Mouse (Mus musculus): Measurements from ENCODE around the gene Ifngr2. TPM values are rescaled to one million over a fixed set of nuclear protein-coding genes. Genes with fewer than 3 reads are reported as not detected.
"Not testable (repeated sequence)": the region's sequence is repeated elsewhere in the genome, so short reads cannot be mapped to it uniquely, and the experiment has no call there.

Gene Ifngr2
- polyA plus RNA-seq, 1 experiment from 2014 or later = 65.3 TPM

- H3K27ac ChIP-seq (ENCODE audit: low read depth) = no peak overlapping the region
- WGBS = 57% methylated on average over 5 of the region's 5 CpGs
- ATAC-seq (replicated peaks; ENCODE audit: low FRiP score, low TSS enrichment, low read depth) (no peak), DNase-seq (ENCODE audit: low spot score) (no peak)
- H3K4me2 ChIP-seq (ENCODE audit: low read length) = no peak overlapping the region
- H3K9ac ChIP-seq (ENCODE audit: low read length) = no peak overlapping the region
- no peaks in the 10 kb centered on the region for H3K27me3 ChIP-seq (replicated peaks; ENCODE audit: control insufficient read depth, insufficient read depth, low read length)
- H3K4me3 ChIP-seq (ENCODE audit: low read depth, low read length) = no peak overlapping the region
- no peaks in the 10 kb centered on the region for H3K9me3 ChIP-seq (ENCODE audit: control insufficient read depth, low read length)
- H3K36me3 ChIP-seq (ENCODE audit: control insufficient read depth, insufficient read depth, low read length) = no peaks in the 10 kb centered on the region
- no peaks in the 10 kb centered on the region for H3K4me1 ChIP-seq (replicated peaks; ENCODE audit: control insufficient read depth, insufficient read depth, low read length)
These were observed 24.8 kb upstream of the Ifngr2 start for GRCm38 (mm10) chr16:91522040-91522439.

- ATAC-seq (replicated peaks; ENCODE audit: low FRiP score, low TSS enrichment, low read depth) = no peak
- Histone ChIP-seq H3K4me3 (ENCODE audit: low read depth, low read length) (no peak overlapping the region), H3K36me3 (ENCODE audit: control insufficient read depth, insufficient read depth, low read length) (no peaks in the 10 kb centered on the region), H3K27ac (ENCODE audit: low read depth) (no peak overlapping the region), H3K9me3 (ENCODE audit: control insufficient read depth, low read length) (no peaks in the 10 kb centered on the region), H3K4me2 (ENCODE audit: low read length) (no peak overlapping the region), H3K4me1 (replicated peaks; ENCODE audit: control insufficient read depth, insufficient read depth, low read length) (no peaks in the 10 kb centered on the region), H3K9ac (ENCODE audit: low read length) (no peak overlapping the region), H3K27me3 (replicated peaks; ENCODE audit: control insufficient read depth, insufficient read depth, low read length) (no peaks in the 10 kb centered on the region)
- no peak for DNase-seq (ENCODE audit: low spot score)
- 79% methylated on average over 18 of the region's 18 CpGs for WGBS
These were observed 24.2 kb upstream of the Ifngr2 start for GRCm38 (mm10) chr16:91522479-91523309.

GRCm38 (mm10) chr16:91524206-91524605 is 22.7 kb upstream of the Ifngr2 start:
- no peak overlapping the region for H3K4me3 ChIP-seq (ENCODE audit: low read depth, low read length)
- DNase-seq (ENCODE audit: low spot score) (no peak), ATAC-seq (replicated peaks; ENCODE audit: low FRiP score, low TSS enrichment, low read depth) (no peak; the same call in 1 of the 2 replicates)
- H3K9me3 ChIP-seq (ENCODE audit: control insufficient read depth, low read length) = no peaks in the 10 kb centered on the region
- H3K36me3 ChIP-seq (ENCODE audit: control insufficient read depth, insufficient read depth, low read length) = no peaks in the 10 kb centered on the region
- H3K4me1 ChIP-seq (replicated peaks; ENCODE audit: control insufficient read depth, insufficient read depth, low read length) = no peaks in the 10 kb centered on the region
- no peak overlapping the region for H3K4me2 ChIP-seq (ENCODE audit: low read length)
- 90% methylated on average over 5 of the region's 5 CpGs for WGBS
- no peak overlapping the region for H3K9ac ChIP-seq (ENCODE audit: low read length)
- no peak overlapping the region for H3K27ac ChIP-seq (ENCODE audit: low read depth)
- H3K27me3 ChIP-seq (replicated peaks; ENCODE audit: control insufficient read depth, insufficient read depth, low read length) = no peaks in the 10 kb centered on the region

- H3K27me3 ChIP-seq (replicated peaks; ENCODE audit: control insufficient read depth, insufficient read depth, low read length) = no peaks in the 10 kb centered on the region
- no peak overlapping the region for H3K4me3 ChIP-seq (ENCODE audit: low read depth, low read length)
- no peak for DNase-seq (ENCODE audit: low spot score)
- no peaks in the 10 kb centered on the region for H3K4me1 ChIP-seq (replicated peaks; ENCODE audit: control insufficient read depth, insufficient read depth, low read length)
- no peaks in the 10 kb centered on the region for H3K36me3 ChIP-seq (ENCODE audit: control insufficient read depth, insufficient read depth, low read length)
- WGBS = 93% methylated on average over 6 of the region's 6 CpGs
- H3K9ac ChIP-seq (ENCODE audit: low read length) = no peak overlapping the region
- no peak overlapping the region for H3K4me2 ChIP-seq (ENCODE audit: low read length)
- ATAC-seq (replicated peaks; ENCODE audit: low FRiP score, low TSS enrichment, low read depth) = no peak
- H3K9me3 ChIP-seq (ENCODE audit: control insufficient read depth, low read length) = no peaks in the 10 kb centered on the region
- H3K27ac ChIP-seq (ENCODE audit: low read depth) = no peak overlapping the region
These were observed 20.6 kb upstream of the Ifngr2 start for GRCm38 (mm10) chr16:91526274-91526673.

- H3K9ac ChIP-seq (ENCODE audit: low read length) = no peak overlapping the region
- H3K4me2 ChIP-seq (ENCODE audit: low read length) = no peak overlapping the region
- no peaks in the 10 kb centered on the region for H3K27me3 ChIP-seq (replicated peaks; ENCODE audit: control insufficient read depth, insufficient read depth, low read length)
- H3K4me1 ChIP-seq (replicated peaks; ENCODE audit: control insufficient read depth, insufficient read depth, low read length) = no peaks in the 10 kb centered on the region
- no peaks in the 10 kb centered on the region for H3K9me3 ChIP-seq (ENCODE audit: control insufficient read depth, low read length)
- no peaks in the 10 kb centered on the region for H3K36me3 ChIP-seq (ENCODE audit: control insufficient read depth, insufficient read depth, low read length)
- WGBS = 77% methylated on average over 10 of the region's 10 CpGs
- H3K27ac ChIP-seq (ENCODE audit: low read depth) = no peak overlapping the region
- ATAC-seq (replicated peaks; ENCODE audit: low FRiP score, low TSS enrichment, low read depth) (no peak), DNase-seq (ENCODE audit: low spot score) (no peak)
- H3K4me3 ChIP-seq (ENCODE audit: low read depth, low read length) = no peak overlapping the region
These were observed 19.8 kb upstream of the Ifngr2 start for GRCm38 (mm10) chr16:91527051-91527450.

GRCm38 (mm10) chr16:91527500-91527899 is 19.4 kb upstream of the Ifngr2 start:
- no peak for ATAC-seq (replicated peaks; ENCODE audit: low FRiP score, low TSS enrichment, low read depth)
- Histone ChIP-seq H3K4me2 (ENCODE audit: low read length) (no peak overlapping the region), H3K27me3 (replicated peaks; ENCODE audit: control insufficient read depth, insufficient read depth, low read length) (no peaks in the 10 kb centered on the region)

GRCm38 (mm10) chr16:91528578-91528977 is 18.3 kb upstream of the Ifngr2 start:
- no peak overlapping the region for H3K9ac ChIP-seq (ENCODE audit: low read length)
- 0 out of 2 replicates have a peak, but pooled peaks cover 3% of the 10 kb centered on the region for H3K4me1 ChIP-seq (replicated peaks; ENCODE audit: control insufficient read depth, insufficient read depth, low read length)
- no peaks in the 10 kb centered on the region for H3K27me3 ChIP-seq (replicated peaks; ENCODE audit: control insufficient read depth, insufficient read depth, low read length)
- DNase-seq (ENCODE audit: low spot score) = no peak
- WGBS = 90% methylated on average over 9 of the region's 9 CpGs
- no peaks in the 10 kb centered on the region for H3K9me3 ChIP-seq (ENCODE audit: control insufficient read depth, low read length)
- H3K36me3 ChIP-seq (ENCODE audit: control insufficient read depth, insufficient read depth, low read length) = no peaks in the 10 kb centered on the region
- no peak overlapping the region for H3K4me2 ChIP-seq (ENCODE audit: low read length)
- H3K27ac ChIP-seq (ENCODE audit: low read depth) = no peak overlapping the region
- ATAC-seq (replicated peaks; ENCODE audit: low FRiP score, low TSS enrichment, low read depth) = no peak
- no peak overlapping the region for H3K4me3 ChIP-seq (ENCODE audit: low read depth, low read length)

More at GRCm38 (mm10) chr16:91527500-91527899, 19.4 kb upstream of the Ifngr2 start:
- WGBS = 67% methylated on average over 5 of the region's 5 CpGs
- no peaks in the 10 kb centered on the region for H3K36me3 ChIP-seq (ENCODE audit: control insufficient read depth, insufficient read depth, low read length)
- no peak for DNase-seq (ENCODE audit: low spot score)
- no peak overlapping the region for H3K9ac ChIP-seq (ENCODE audit: low read length)
- H3K9me3 ChIP-seq (ENCODE audit: control insufficient read depth, low read length) = no peaks in the 10 kb centered on the region
- H3K4me1 ChIP-seq (replicated peaks; ENCODE audit: control insufficient read depth, insufficient read depth, low read length) = 0 out of 2 replicates have a peak, but pooled peaks cover under 1% of the 10 kb centered on the region
- H3K4me3 ChIP-seq (ENCODE audit: low read depth, low read length) = no peak overlapping the region
- no peak overlapping the region for H3K27ac ChIP-seq (ENCODE audit: low read depth)

- ATAC-seq (replicated peaks; ENCODE audit: low FRiP score, low TSS enrichment, low read depth) = not testable (repeated sequence)
These were observed 16.0 kb upstream of the Ifngr2 start for GRCm38 (mm10) chr16:91530830-91531229.

GRCm38 (mm10) chr16:91531856-91532255 is 15.0 kb upstream of the Ifngr2 start:
- Histone ChIP-seq H3K9ac (ENCODE audit: low read length) (no peak overlapping the region), H3K4me3 (ENCODE audit: low read depth, low read length) (no peak overlapping the region), H3K9me3 (ENCODE audit: control insufficient read depth, low read length) (no peaks in the 10 kb centered on the region), H3K27me3 (replicated peaks; ENCODE audit: control insufficient read depth, insufficient read depth, low read length) (no peaks in the 10 kb centered on the region), H3K4me2 (ENCODE audit: low read length) (no peak overlapping the region), H3K4me1 (replicated peaks; ENCODE audit: control insufficient read depth, insufficient read depth, low read length) (0 out of 2 replicates have a peak, but pooled peaks cover 3% of the 10 kb centered on the region), H3K36me3 (ENCODE audit: control insufficient read depth, insufficient read depth, low read length) (no peaks in the 10 kb centered on the region), H3K27ac (ENCODE audit: low read depth) (no peak overlapping the region)
- 62% methylated on average over 6 of the region's 6 CpGs for WGBS
- DNase-seq (ENCODE audit: low spot score) (no peak), ATAC-seq (replicated peaks; ENCODE audit: low FRiP score, low TSS enrichment, low read depth) (no peak)

More at GRCm38 (mm10) chr16:91530830-91531229, 16.0 kb upstream of the Ifngr2 start:
- not testable (repeated sequence) for H3K27me3 ChIP-seq (replicated peaks; ENCODE audit: control insufficient read depth, insufficient read depth, low read length); H3K27ac ChIP-seq (ENCODE audit: low read depth); H3K4me1 ChIP-seq (replicated peaks; ENCODE audit: control insufficient read depth, insufficient read depth, low read length); H3K9ac ChIP-seq (ENCODE audit: low read length); H3K4me3 ChIP-seq (ENCODE audit: low read depth, low read length); H3K4me2 ChIP-seq (ENCODE audit: low read length); H3K9me3 ChIP-seq (ENCODE audit: control insufficient read depth, low read length); DNase-seq (ENCODE audit: low spot score); H3K36me3 ChIP-seq (ENCODE audit: control insufficient read depth, insufficient read depth, low read length)
- WGBS = 79% methylated on average over 4 of the region's 4 CpGs
